Mouse (Mus musculus) urinary bladder, postnatal 4 days (tissue): ENCODE measurements around the gene Slc25a16.

ENCODE experiments used
- DNase-seq, 2 experiments: peaks; one replicate each; pipeline ENCODE4 v3.0.0; 2021 to 2022; ENCODE audit warnings: low spot score in 2 of 2

Gene Slc25a16

GRCm38 (mm10) chr10:62919925-62920765, at the start of gene Slc25a16:
TSS of gene Slc25a16 (plus strand) at chr10:62920633.
- DNase-seq: peak; percentile 89 to 92

- no peak for DNase-seq
Measured at GRCm38 (mm10) chr10:62874828-62875227, 45.6 kb upstream of the Slc25a16 start.

GRCm38 (mm10) chr10:62875565-62875964, 44.9 kb upstream of the Slc25a16 start:
- DNase-seq: no peak

GRCm38 (mm10) chr10:62878056-62878455, 42.4 kb upstream of the Slc25a16 start:
- no peak for DNase-seq

GRCm38 (mm10) chr10:62881211-62881610, 39.2 kb upstream of the Slc25a16 start:
- no peak for DNase-seq

- no peak for DNase-seq
Measured at GRCm38 (mm10) chr10:62883933-62884372, 36.5 kb upstream of the Slc25a16 start.

GRCm38 (mm10) chr10:62884517-62884916, 35.9 kb upstream of the Slc25a16 start:
- DNase-seq: no peak

GRCm38 (mm10) chr10:62885460-62885859, 35.0 kb upstream of the Slc25a16 start:
- no peak for DNase-seq

GRCm38 (mm10) chr10:62885969-62886798, 34.2 kb upstream of the Slc25a16 start:
- no peak for DNase-seq

GRCm38 (mm10) chr10:62886799-62887591, 33.4 kb upstream of the Slc25a16 start:
- DNase-seq: peak; percentile 61 to 69

- DNase-seq: no peak
Measured at GRCm38 (mm10) chr10:62891025-62891424, 29.4 kb upstream of the Slc25a16 start.

- no peak for DNase-seq
Measured at GRCm38 (mm10) chr10:62892549-62893232, 27.7 kb upstream of the Slc25a16 start.

- DNase-seq: no peak
Measured at GRCm38 (mm10) chr10:62893356-62893884, 27.0 kb upstream of the Slc25a16 start.

GRCm38 (mm10) chr10:62894447-62894846, 26.0 kb upstream of the Slc25a16 start:
- DNase-seq: no peak

GRCm38 (mm10) chr10:62895386-62895785, 25.0 kb upstream of the Slc25a16 start:
- no peak for DNase-seq

GRCm38 (mm10) chr10:62896035-62896434, 24.4 kb upstream of the Slc25a16 start:
- DNase-seq: no peak

GRCm38 (mm10) chr10:62896774-62897173, 23.7 kb upstream of the Slc25a16 start:
- DNase-seq: no peak

- no peak for DNase-seq
Measured at GRCm38 (mm10) chr10:62897437-62897836, 23.0 kb upstream of the Slc25a16 start.

- DNase-seq: no peak
Measured at GRCm38 (mm10) chr10:62898061-62898460, 22.4 kb upstream of the Slc25a16 start.

- no peak for DNase-seq
Measured at GRCm38 (mm10) chr10:62900144-62900543, 20.3 kb upstream of the Slc25a16 start.

- no peak for DNase-seq
Measured at GRCm38 (mm10) chr10:62901826-62902225, 18.6 kb upstream of the Slc25a16 start.
